Mouse (Mus musculus) limb, embryonic 12.5 days (tissue): ENCODE results near the gene Cnr1. TPM values are rescaled to one million over a fixed set of nuclear protein-coding genes. Genes with fewer than 3 reads are reported as not detected.

ENCODE experiments used
- ATAC-seq: fragments of 200-750 bp; cut with Nextera tagmentation; 2 replicates; pipeline ENCODE4 v1.8.0; 2017; ENCODE audit warnings: low read depth, moderate TSS enrichment; ENCODE audit not compliant: insufficient number of reproducible peaks, insufficient read depth, low FRiP score, low TSS enrichment
- H3K27ac ChIP-seq: fragments of 300-500 bp; sonication (generic); 2 replicates; pipeline ENCODE4 v1.5.1; 2016; ENCODE audit warnings: mild to moderate bottlenecking, moderate library complexity
- H3K27me3 ChIP-seq: fragments of 300-500 bp; sonication (generic); 2 replicates; pipeline ENCODE4 v1.6.1; 2016; ENCODE audit warnings: mild to moderate bottlenecking, moderate library complexity
- H3K36me3 ChIP-seq: fragments of 300-500 bp; sonication (generic); 2 replicates; pipeline ENCODE4 v1.6.1; 2016; ENCODE audit warnings: mild to moderate bottlenecking, moderate library complexity
- H3K4me1 ChIP-seq: fragments of 300-500 bp; sonication (generic); replicated peaks from 2 replicates; pipeline ENCODE4 v1.6.1; 2016
- H3K4me2 ChIP-seq: fragments of 300-500 bp; sonication (generic); 2 replicates; pipeline ENCODE4 v1.6.1; 2016; ENCODE audit warnings: mild to moderate bottlenecking, moderate library complexity
- H3K4me3 ChIP-seq: fragments of 300-500 bp; sonication (generic); replicated peaks from 2 replicates; pipeline ENCODE4 v1.5.1; 2016; ENCODE audit warnings: mild to moderate bottlenecking
- H3K9ac ChIP-seq: fragments of 300-500 bp; sonication (generic); replicated peaks from 2 replicates; pipeline ENCODE4 v1.6.1; 2016; ENCODE audit warnings: mild to moderate bottlenecking, moderate library complexity
- H3K9me3 ChIP-seq: fragments of 300-500 bp; sonication (generic); 2 replicates; pipeline ENCODE4 v1.6.1; 2016; ENCODE audit warnings: mild to moderate bottlenecking, moderate library complexity
- whole genome bisulfite sequencing: fragments of 180-500 bp; shearing (Covaris S2); methylation state at CpG from one replicate; pipeline ENCODE4 v1.1.7; 2016; 5-methylcytosine and 5-hydroxymethylcytosine counted together
- polyA plus RNA-seq: library from polyadenylated mRNA; unstranded; fragments of >200 nt; fragmentation: Nextera tagmentation; extraction: Ambion mirVana; gene quantifications from 2 replicates; pipeline ENCODE4 v1.2.1, GENCODE M21; 2016

The Cnr1 gene
- 5.2 and 6.2 TPM in 2 replicates for polyA plus RNA-seq

DNA sequence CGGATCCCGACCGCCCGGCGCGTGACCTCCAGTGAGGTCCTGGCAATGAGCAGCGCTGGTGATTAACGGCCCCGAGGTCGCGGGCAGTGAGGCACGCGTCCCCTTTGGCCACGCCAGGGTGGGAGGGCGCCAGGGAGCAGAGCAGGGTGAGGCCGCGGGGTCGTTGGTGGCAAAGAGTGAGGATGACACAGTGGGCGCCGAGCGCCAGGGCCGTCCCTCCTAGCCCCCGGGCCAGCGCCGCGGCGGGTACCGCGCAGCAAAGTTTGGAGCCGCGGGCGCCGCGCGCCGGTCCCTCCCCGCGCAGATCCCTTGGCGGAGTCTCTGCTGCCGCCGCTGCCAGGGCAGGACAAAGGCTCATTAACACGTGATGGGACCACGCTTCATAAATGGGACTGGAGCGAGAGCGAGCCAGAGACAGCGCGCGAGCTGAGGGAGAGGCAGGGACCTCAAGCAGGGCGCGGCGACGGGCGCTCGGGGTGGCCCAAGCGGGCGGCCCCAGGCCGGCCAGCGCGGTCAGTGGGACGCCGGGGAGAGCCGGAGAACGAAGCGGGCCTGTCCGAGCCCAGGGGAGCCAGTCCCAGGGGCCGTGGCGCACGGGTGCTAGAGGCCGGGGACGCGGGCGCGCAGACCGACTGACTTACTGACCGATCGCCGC, at the start of gene Cnr1:
Gene Cnr1 (plus strand): TSS at position 360 of the 655 bp plus-strand sequence.
- Histone ChIP-seq H3K27me3 (peaks cover 21% of the 10 kb centered on the region), H3K36me3 (no peaks in the 10 kb centered on the region), H3K9me3 (no peaks in the 10 kb centered on the region), H3K4me2 (peak within 1 kb of the TSS; percentile 93), H3K4me1 (0 out of 2 replicates have a peak, but pooled peaks cover 10% of the 10 kb centered on the region), H3K4me3 (peak within 1 kb of the TSS; percentile 66), H3K9ac (peak within 1 kb of the TSS; percentile 84), H3K27ac (peak within 1 kb of the TSS; percentile 87)
- under 1% methylated on average over 76 of the region's 77 CpGs for WGBS
- ATAC-seq: peak; percentile 81

DNA sequence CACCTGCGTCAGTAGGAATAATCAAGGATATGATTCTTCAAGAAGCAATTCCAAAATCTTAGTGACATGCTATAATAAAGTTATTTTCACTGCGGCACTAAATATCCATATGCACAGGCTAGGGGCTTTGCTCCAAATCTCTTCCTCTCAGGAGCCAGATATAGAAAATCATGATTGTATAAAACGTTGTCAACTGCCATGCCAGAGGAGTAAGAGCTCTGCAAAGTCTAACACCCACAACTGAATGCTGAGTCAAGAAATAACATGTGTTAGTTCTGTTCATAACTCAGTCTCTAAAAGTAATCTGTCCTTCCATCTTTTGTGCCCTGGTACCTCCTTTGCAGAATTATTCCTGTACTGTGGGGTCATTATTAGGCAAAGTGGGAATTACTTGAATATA, 44.4 kb upstream of the Cnr1 start:
- Histone ChIP-seq H3K9ac (no peak overlapping the region), H3K27ac (no peak overlapping the region), H3K36me3 (no peaks in the 10 kb centered on the region), H3K4me1 (no peaks in the 10 kb centered on the region), H3K4me2 (no peak overlapping the region), H3K9me3 (peaks cover 3% of the 10 kb centered on the region; the same call in 1 of the 2 replicates), H3K4me3 (no peak overlapping the region), H3K27me3 (no peaks in the 10 kb centered on the region)
- WGBS: 89% methylated on average over 3 of the region's 3 CpGs
- ATAC-seq: no peak

DNA sequence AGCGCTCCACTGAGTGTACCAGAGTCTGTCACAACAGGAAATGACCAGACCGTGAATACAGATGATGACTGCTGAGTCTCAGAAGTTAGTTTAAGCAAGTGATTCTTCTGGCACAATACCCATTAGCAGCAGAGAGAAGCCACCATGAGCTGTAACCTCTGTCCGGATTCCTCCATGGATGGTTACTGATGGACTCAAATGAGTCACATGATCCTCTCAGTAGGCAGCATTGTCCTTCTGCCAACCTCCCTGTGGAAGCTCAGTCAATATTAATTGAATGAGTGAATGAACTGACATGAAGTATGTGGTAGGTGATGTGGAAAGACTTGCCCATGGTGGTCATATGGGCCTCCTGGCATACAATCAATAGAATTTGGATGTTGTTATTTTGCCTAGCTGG, 38.4 kb upstream of the Cnr1 start:
- no peak overlapping the region for H3K4me3 ChIP-seq
- H3K9me3 ChIP-seq: peaks cover 3% of the 10 kb centered on the region; the same call in 1 of the 2 replicates
- H3K4me2 ChIP-seq: no peak overlapping the region
- H3K4me1 ChIP-seq: no peaks in the 10 kb centered on the region
- no peak overlapping the region for H3K27ac ChIP-seq
- H3K9ac ChIP-seq: no peak overlapping the region
- no peaks in the 10 kb centered on the region for H3K27me3 ChIP-seq
- H3K36me3 ChIP-seq: no peaks in the 10 kb centered on the region
- no peak for ATAC-seq
- 85% methylated on average over 3 of the region's 3 CpGs for WGBS

- Histone ChIP-seq H3K4me3 (no peak overlapping the region), H3K27ac (no peak overlapping the region)
- WGBS: 86% methylated on average over 2 of the region's 2 CpGs
These were observed 34.4 kb upstream of the Cnr1 start for GRCm38 (mm10) chr4:33889976-33890375.

GRCm38 (mm10) chr4:33892178-33892869, 32.1 kb upstream of the Cnr1 start:
- H3K4me3 ChIP-seq: no peak overlapping the region
- H3K9me3 ChIP-seq: no peaks in the 10 kb centered on the region
- H3K36me3 ChIP-seq: no peaks in the 10 kb centered on the region
- no peak overlapping the region for H3K9ac ChIP-seq
- no peak overlapping the region for H3K4me2 ChIP-seq
- 24% methylated on average over 7 of the region's 7 CpGs for WGBS
- no peak for ATAC-seq
- H3K27me3 ChIP-seq: no peaks in the 10 kb centered on the region
- no peak overlapping the region for H3K27ac ChIP-seq
- H3K4me1 ChIP-seq: peaks cover 17% of the 10 kb centered on the region

More at GRCm38 (mm10) chr4:33889976-33890375, 34.4 kb upstream of the Cnr1 start:
- Histone ChIP-seq H3K4me2 (no peak overlapping the region), H3K9ac (no peak overlapping the region), H3K36me3 (no peaks in the 10 kb centered on the region), H3K4me1 (peaks cover 17% of the 10 kb centered on the region), H3K9me3 (no peaks in the 10 kb centered on the region), H3K27me3 (no peaks in the 10 kb centered on the region)
- no peak for ATAC-seq

- Histone ChIP-seq H3K9ac (no peak overlapping the region), H3K4me3 (no peak overlapping the region), H3K27ac (no peak overlapping the region), H3K4me2 (no peak overlapping the region), H3K9me3 (no peaks in the 10 kb centered on the region), H3K27me3 (no peaks in the 10 kb centered on the region), H3K4me1 (peaks cover 17% of the 10 kb centered on the region), H3K36me3 (no peaks in the 10 kb centered on the region)
- WGBS: 49% methylated on average over 7 of the region's 7 CpGs
- no peak for ATAC-seq
These were observed 30.6 kb upstream of the Cnr1 start for GRCm38 (mm10) chr4:33893841-33894240.

GRCm38 (mm10) chr4:33895046-33895445, 29.3 kb upstream of the Cnr1 start:
- 78% methylated on average over 8 of the region's 8 CpGs for WGBS
- Histone ChIP-seq H3K27me3 (no peaks in the 10 kb centered on the region), H3K27ac (no peak overlapping the region), H3K4me1 (peaks cover 17% of the 10 kb centered on the region), H3K36me3 (no peaks in the 10 kb centered on the region), H3K4me3 (no peak overlapping the region), H3K4me2 (no peak overlapping the region), H3K9me3 (no peaks in the 10 kb centered on the region), H3K9ac (no peak overlapping the region)
- ATAC-seq: no peak

DNA sequence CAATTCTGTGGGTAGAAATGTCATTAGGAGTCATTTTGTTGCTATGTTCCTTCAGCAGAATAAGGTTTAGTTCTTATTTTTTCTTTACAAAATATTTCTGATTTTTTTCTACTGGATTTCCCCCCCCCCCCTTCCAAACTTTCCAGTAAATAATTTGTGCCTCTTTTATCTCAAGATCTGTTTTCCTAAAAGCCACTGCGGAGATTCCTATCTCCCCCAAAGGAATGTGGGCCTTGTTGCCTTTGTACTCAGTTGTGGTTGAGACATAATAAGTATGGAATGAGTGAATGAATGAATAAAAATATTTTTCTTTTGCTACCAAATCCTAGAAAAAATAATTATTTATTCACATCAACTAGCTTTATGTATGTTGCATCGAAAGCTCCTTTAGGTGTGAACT, 28.9 kb upstream of the Cnr1 start:
- no peaks in the 10 kb centered on the region for H3K9me3 ChIP-seq
- ATAC-seq: no peak

GRCm38 (mm10) chr4:33901659-33902058, 22.7 kb upstream of the Cnr1 start:
- ATAC-seq: no peak
- Histone ChIP-seq H3K27ac (no peak overlapping the region), H3K9ac (no peak overlapping the region), H3K4me3 (no peak overlapping the region), H3K27me3 (no peaks in the 10 kb centered on the region), H3K9me3 (no peaks in the 10 kb centered on the region), H3K36me3 (no peaks in the 10 kb centered on the region), H3K4me2 (no peak overlapping the region), H3K4me1 (no peaks in the 10 kb centered on the region)
- WGBS: 80% methylated on average over 3 of the region's 3 CpGs

More for the DNA sequence above, 28.9 kb upstream of the Cnr1 start:
- Histone ChIP-seq H3K4me2 (no peak overlapping the region), H3K9ac (no peak overlapping the region), H3K4me1 (peaks cover 17% of the 10 kb centered on the region), H3K27me3 (no peaks in the 10 kb centered on the region), H3K27ac (no peak overlapping the region), H3K4me3 (no peak overlapping the region), H3K36me3 (no peaks in the 10 kb centered on the region)
- 87% methylated on average over 2 of the region's 2 CpGs for WGBS

DNA sequence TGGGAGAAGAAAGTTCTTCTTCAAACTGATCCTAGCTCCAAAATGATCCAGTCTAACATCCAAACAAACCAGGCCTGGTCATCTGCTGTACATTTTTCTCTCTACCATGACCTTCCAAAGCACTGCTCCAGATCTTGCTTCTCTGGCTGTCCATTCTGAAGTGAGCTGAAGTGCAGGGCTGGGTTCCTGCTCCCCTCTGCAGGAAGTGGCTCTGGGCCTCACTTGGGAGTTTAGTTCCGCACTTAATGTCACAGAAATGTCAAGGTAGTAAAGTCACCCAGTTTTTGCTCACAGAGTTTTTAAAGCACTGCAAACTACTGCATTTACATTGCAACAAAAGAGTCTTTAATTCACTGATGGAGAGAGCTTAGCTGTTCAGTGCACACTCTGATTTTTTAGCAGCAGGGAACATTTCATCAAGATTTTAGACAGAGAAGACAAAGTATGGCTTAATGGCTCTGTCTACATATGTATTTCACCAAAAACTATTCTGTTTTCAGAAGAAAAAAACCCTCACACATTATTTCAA, 20.5 kb upstream of the Cnr1 start:
- Histone ChIP-seq H3K9me3 (no peaks in the 10 kb centered on the region), H3K36me3 (no peaks in the 10 kb centered on the region), H3K27ac (no peak overlapping the region), H3K9ac (no peak overlapping the region), H3K4me2 (no peak overlapping the region), H3K27me3 (no peaks in the 10 kb centered on the region), H3K4me1 (no peaks in the 10 kb centered on the region), H3K4me3 (no peak overlapping the region)
- no peak for ATAC-seq
- WGBS: 62% methylated on average over 1 of the region's 1 CpGs

DNA sequence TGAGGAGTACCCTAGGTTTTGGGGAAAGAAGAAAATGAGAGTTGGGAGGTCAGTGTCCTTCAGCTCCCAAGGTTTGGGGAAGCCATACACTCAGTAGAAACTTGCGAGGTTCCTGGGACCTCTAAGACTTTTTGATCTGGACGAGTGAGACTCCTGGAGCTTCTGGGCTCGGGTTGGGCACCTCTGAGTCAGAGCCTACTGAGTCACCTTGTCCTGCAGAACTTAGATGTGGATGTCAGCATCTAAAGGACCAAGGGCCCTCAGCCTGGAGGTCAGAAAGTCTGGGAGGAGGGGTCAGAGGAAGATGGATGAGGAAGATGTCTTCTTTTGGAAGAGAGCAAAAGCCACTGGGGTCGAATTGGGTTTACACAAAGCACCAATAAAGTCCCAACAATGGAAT, 19.6 kb upstream of the Cnr1 start:
- H3K4me3 ChIP-seq: no peak overlapping the region
- no peak overlapping the region for H3K27ac ChIP-seq
- H3K4me1 ChIP-seq: no peaks in the 10 kb centered on the region
- no peak overlapping the region for H3K4me2 ChIP-seq
- WGBS: 74% methylated on average over 4 of the region's 4 CpGs
- no peak for ATAC-seq
- no peaks in the 10 kb centered on the region for H3K36me3 ChIP-seq
- no peak overlapping the region for H3K9ac ChIP-seq
- no peaks in the 10 kb centered on the region for H3K27me3 ChIP-seq
- no peaks in the 10 kb centered on the region for H3K9me3 ChIP-seq
